Mouse (Mus musculus): Measurements from ENCODE around the gene Vasp.

GRCm38 (mm10) chr7:19217944-19218343 is 53.7 kb downstream of the Vasp start:
- no peak for TF ChIP-seq CTCF (IDR thresholded peaks at IDR 0.05; ENCODE audit: low read depth, low read length)
- TF ChIP-seq GATA1 (IDR thresholded peaks at IDR 0.05; ENCODE audit: borderline replicate concordance, low read length): no peak
- no peak for TF ChIP-seq POLR2AphosphoS5 (IDR thresholded peaks at IDR 0.05; ENCODE audit: insufficient replicate concordance, low read depth, low read length)

Data from G1E (cell line).